7 mouse cellular contexts compared by ENCODE assay signal in the genomic region with DNA sequence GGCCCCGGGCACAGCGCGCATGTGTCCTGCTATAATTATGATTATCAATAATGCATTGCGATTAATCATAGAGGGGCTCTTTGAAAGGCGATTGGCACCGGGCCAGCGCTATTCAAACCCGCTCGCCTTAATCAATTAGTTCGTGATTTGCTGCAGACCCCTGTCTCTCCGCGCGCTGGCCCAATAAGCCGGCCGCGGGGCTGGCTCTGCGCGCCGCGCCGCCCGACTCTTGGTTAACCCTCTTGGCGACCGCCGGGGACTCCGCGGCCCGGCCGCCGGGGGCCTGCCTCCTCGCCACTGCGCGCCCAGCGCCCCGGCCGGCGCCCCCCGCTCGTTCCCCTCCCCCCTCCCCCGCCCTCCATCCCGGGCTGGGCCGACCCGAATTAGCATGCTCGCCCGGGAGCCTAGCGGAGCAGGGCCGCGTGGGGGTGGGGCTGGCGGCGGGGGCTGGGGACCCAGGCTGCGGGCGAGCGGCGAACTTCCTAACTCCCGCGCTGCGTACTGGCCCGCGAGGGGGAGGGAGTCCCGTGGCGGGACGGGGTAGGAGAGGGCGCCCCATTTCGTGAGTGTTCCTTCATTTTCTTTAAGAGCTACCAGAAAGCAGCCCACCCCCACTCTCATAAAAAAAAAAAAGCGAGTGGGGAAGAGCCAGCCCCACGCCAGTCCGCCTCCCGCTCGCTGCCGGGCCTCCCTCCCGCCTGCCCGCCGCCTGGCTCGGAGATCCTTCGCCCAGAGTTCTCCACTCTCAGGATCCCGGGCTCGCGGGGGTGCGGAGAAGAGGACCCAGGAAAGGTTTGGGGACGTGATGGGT. TPM values are rescaled to one million over a fixed set of nuclear protein-coding genes. Genes with fewer than 3 reads are reported as not detected.
DNase-seq lines count a peak whose midpoint lies in the region; ATAC-seq and TF ChIP-seq lines count a peak whose summit lies in the region.

No protein-coding gene starts in this region.

- H3K36me3 ChIP-seq in heart, embryonic 10.5 days, result no peaks in the 10 kb centered on the region
- no peaks in the 10 kb centered on the region for H3K36me3 ChIP-seq in kidney, embryonic 14.5 days (ENCODE audit: control insufficient read depth, insufficient read depth, low read length)
- no peaks in the 10 kb centered on the region for H3K36me3 ChIP-seq in limb, embryonic 13.5 days
- no peaks in the 10 kb centered on the region for H3K36me3 ChIP-seq in thymus, adult 2 months (ENCODE audit: control insufficient read depth, insufficient read depth, low read length)

- H3K9ac ChIP-seq in kidney, embryonic 14.5 days (ENCODE audit: low read depth, low read length), result peak overlapping the region; percentile 96
- H3K9ac ChIP-seq in limb, embryonic 13.5 days, result peak overlapping the region; percentile 99

- H3K4me1 ChIP-seq in cortical plate, adult 2 months (ENCODE audit: control insufficient read depth, insufficient read depth, low read length), result no peaks in the 10 kb centered on the region
- H3K4me1 ChIP-seq in heart, embryonic 10.5 days, result peaks cover 55% of the 10 kb centered on the region
- peaks cover 12% of the 10 kb centered on the region; the same call in 1 of the 2 replicates for H3K4me1 ChIP-seq in kidney, embryonic 14.5 days (ENCODE audit: control insufficient read depth, insufficient read depth, low read length)
- H3K4me1 ChIP-seq in limb, embryonic 13.5 days, result peaks cover 42% of the 10 kb centered on the region
- H3K4me1 ChIP-seq in thymus, adult 2 months (replicated peaks; ENCODE audit: control insufficient read depth, insufficient read depth, low read length), result no peaks in the 10 kb centered on the region

- peak overlapping the region; percentile 65 for H3K4me2 ChIP-seq in kidney, embryonic 14.5 days (replicated peaks; ENCODE audit: low read depth, low read length)
- H3K4me2 ChIP-seq in limb, embryonic 13.5 days (replicated peaks), result peak overlapping the region; percentile 76

- ATAC-seq in kidney, embryonic 14.5 days (ENCODE audit: low FRiP score, low TSS enrichment), result peak; percentile 77
- ATAC-seq in limb, embryonic 13.5 days (ENCODE audit: low FRiP score, low read depth), result peak; percentile 76

- DNase-seq in brain, adult 2 months (ENCODE audit: low read depth, low spot score), result peak; percentile 80
- peak; percentile 93 for DNase-seq in heart, embryonic 10.5 days (ENCODE audit: low spot score)
- peak; percentile 45 for DNase-seq in ovary, postnatal 36 days (ENCODE audit: low spot score)
- no peak for DNase-seq in thymus, adult 2 months

- no peak for TF ChIP-seq POLR2A in cortical plate, adult 2 months (IDR thresholded peaks at IDR 0.05; ENCODE audit: extremely low read depth, insufficient read depth, low read length)
- TF ChIP-seq POLR2A in thymus, adult 2 months (IDR thresholded peaks at IDR 0.05; ENCODE audit: control insufficient read depth, extremely low read depth, insufficient read depth, low read length, poor library complexity), result no peak

- no peaks in the 10 kb centered on the region for H3K9me3 ChIP-seq in heart, embryonic 10.5 days
- no peaks in the 10 kb centered on the region for H3K9me3 ChIP-seq in kidney, embryonic 14.5 days (ENCODE audit: control insufficient read depth, low read length)
- H3K9me3 ChIP-seq in limb, embryonic 13.5 days, result no peaks in the 10 kb centered on the region

- under 1% methylated on average over 72 of the region's 80 CpGs for WGBS in heart, embryonic 10.5 days
- WGBS in kidney, embryonic 14.5 days, result under 1% methylated on average over 72 of the region's 80 CpGs
- under 1% methylated on average over 75 of the region's 80 CpGs for WGBS in limb, embryonic 13.5 days
- 2% methylated on average over 67 of the region's 80 CpGs for WGBS in thymus, adult 2 months

- H3K27me3 ChIP-seq in heart, embryonic 10.5 days (ENCODE audit: insufficient read depth, poor library complexity, severe bottlenecking), result peaks cover 35% of the 10 kb centered on the region
- H3K27me3 ChIP-seq in kidney, embryonic 14.5 days (ENCODE audit: control insufficient read depth, insufficient read depth, low read length), result no peaks in the 10 kb centered on the region; the same call in 1 of the 2 replicates
- peaks cover 46% of the 10 kb centered on the region for H3K27me3 ChIP-seq in limb, embryonic 13.5 days
- H3K27me3 ChIP-seq in thymus, adult 2 months (ENCODE audit: control insufficient read depth, insufficient read depth, low read length), result peaks cover 14% of the 10 kb centered on the region

- peak overlapping the region; percentile 69 for H3K4me3 ChIP-seq in cortical plate, adult 2 months (ENCODE audit: insufficient read depth, low read length)
- peak overlapping the region; percentile 89 for H3K4me3 ChIP-seq in heart, embryonic 10.5 days
- peak overlapping the region; percentile 75 for H3K4me3 ChIP-seq in kidney, embryonic 14.5 days (ENCODE audit: low read length)
- H3K4me3 ChIP-seq in limb, embryonic 13.5 days, result peak overlapping the region; percentile 70
- H3K4me3 ChIP-seq in thymus, adult 2 months (ENCODE audit: control insufficient read depth, insufficient read depth, low read length), result no peak overlapping the region

- TF ChIP-seq CTCF in cortical plate, adult 2 months (IDR thresholded peaks at IDR 0.05; ENCODE audit: extremely low read depth, insufficient read depth, low read length), result no peak
- no peak for TF ChIP-seq CTCF in thymus, adult 2 months (IDR thresholded peaks at IDR 0.05; ENCODE audit: borderline replicate concordance, control insufficient read depth, extremely low read depth, insufficient read depth, low read length, poor library complexity)

- peak overlapping the region; percentile 90 for H3K27ac ChIP-seq in cortical plate, adult 2 months (ENCODE audit: insufficient read depth, low read length)
- H3K27ac ChIP-seq in heart, embryonic 10.5 days, result peak overlapping the region; percentile 96
- H3K27ac ChIP-seq in kidney, embryonic 14.5 days (ENCODE audit: low read depth, low read length), result peak overlapping the region; percentile 99
- H3K27ac ChIP-seq in limb, embryonic 13.5 days, result peak overlapping the region; percentile 99
- H3K27ac ChIP-seq in thymus, adult 2 months (ENCODE audit: control insufficient read depth, insufficient read depth, low read length), result no peak overlapping the region

RNA-seq across cellular contexts. Expression of a gene that starts 1.2 kb away (rescaled TPM):
- 11.7 and 12.5 TPM in 2 replicates for polyA plus RNA-seq in cortical plate, adult 2 months (2012; rRNA removed)
- 5.9 and 6.9 TPM in 2 replicates for polyA plus RNA-seq in heart, embryonic 10.5 days (2016; fragmentation: Nextera tagmentation; extraction: Ambion mirVana)
- 44.4 and 64.6 TPM in 2 replicates for polyA plus RNA-seq in kidney, embryonic 14.5 days (2014; fragmentation: Nextera tagmentation; extraction: Ambion mirVana)
- 13.2 and 15.3 TPM in 2 replicates for polyA plus RNA-seq in limb, embryonic 13.5 days (2015; fragmentation: Nextera tagmentation; extraction: Ambion mirVana)
- polyA plus RNA-seq in thymus, adult 2 months (2012; rRNA removed), result 0.03 and 0.04 TPM in 2 replicates
